Mouse (Mus musculus): ENCODE data around the gene Olfr938. TPM values are rescaled to one million over a fixed set of nuclear protein-coding genes. Genes with fewer than 3 reads are reported as not detected.

Gene Olfr938
- total RNA-seq (2021) = not detected

- no peak for DNase-seq
- intact Hi-C loops (cut with DNase I) = no loop called here
Observed at GRCm38 (mm10) chr9:39078787-39079186, at the start of gene Olfr938. Gene Olfr938 (minus strand): TSS chr9:39078887.

GRCm38 (mm10) chr9:39127831-39128230, 49.1 kb upstream of the Olfr938 start, which contains the start of gene Olfr27:
Gene Olfr27 (plus strand): TSS chr9:39128131.
- intact Hi-C loops (cut with DNase I) = no loop called here
- no peak for DNase-seq

- intact Hi-C loops (cut with DNase I) = no loop called here
- no peak for DNase-seq
Observed at GRCm38 (mm10) chr9:39127326-39127725, 48.6 kb upstream of the Olfr938 start.

- intact Hi-C loops (cut with DNase I) = no loop called here
- no peak for DNase-seq
Observed at GRCm38 (mm10) chr9:39064851-39065250, 13.8 kb downstream of the Olfr938 start, which contains the start of gene Olfr937. Gene Olfr937 (minus strand): TSS chr9:39064951.

Small RNA genes within 50 kb of the gene (microRNA-seq; reads per million reads assigned to microRNA genes)
- gene Gm25032 (ENCODE audit: borderline number of aligned reads in 2 of 2) (0 reads per million in 2 experiments), gene Gm25529 (ENCODE audit: borderline number of aligned reads in 2 of 2) (0 reads per million in 2 experiments)

Other genes with a start within 250 kb of the Olfr938 start
- not detected for gene Olfr924, start 234.4 kb downstream of the Olfr938 start, total RNA-seq (2021)
- not detected for gene Olfr26, start 223.8 kb downstream of the Olfr938 start, total RNA-seq (2021)
- not detected for gene Olfr926, start 201.8 kb downstream of the Olfr938 start, total RNA-seq (2021)
- gene Olfr930, start 149.1 kb downstream of the Olfr938 start, total RNA-seq (2021) = not detected
- gene Olfr933, start 106.6 kb downstream of the Olfr938 start, total RNA-seq (2021) = not detected
- not detected for gene Olfr934, start 90.6 kb downstream of the Olfr938 start, total RNA-seq (2021)
- not detected for gene Olfr935, start 79.2 kb downstream of the Olfr938 start, total RNA-seq (2021)
- not detected for gene Olfr146, start 55.5 kb downstream of the Olfr938 start, total RNA-seq (2021)
- not detected for gene Olfr937, start 13.9 kb downstream of the Olfr938 start, total RNA-seq (2021)
- not detected for gene Olfr27, start 49.2 kb upstream of the Olfr938 start, total RNA-seq (2021)
- gene Olfr943, start 87.4 kb upstream of the Olfr938 start, total RNA-seq (2021) = not detected
- gene Olfr944, start 123.0 kb upstream of the Olfr938 start, total RNA-seq (2021) = not detected
- not detected for gene Olfr1537, start 171.1 kb upstream of the Olfr938 start, total RNA-seq (2021)
- not detected for gene Olfr945, start 197.9 kb upstream of the Olfr938 start, total RNA-seq (2021)
- gene Olfr948, start 247.2 kb upstream of the Olfr938 start, total RNA-seq (2021) = not detected

Measured in heart, postnatal 36 days (tissue).